Mouse (Mus musculus) monocyte, adult 2 months (primary cell): ENCODE results near the gene Tbx3.
A peak's percentile ranks its signal among the peaks of the same experiment; 100 is the strongest.

Experiments
- DNase-seq, 2 experiments: peaks; one replicate each; pipeline ENCODE4 v3.0.0; 2022; ENCODE audit warnings: low spot score in 2 of 2, low read depth in 1 of 2

Gene Tbx3

DNA sequence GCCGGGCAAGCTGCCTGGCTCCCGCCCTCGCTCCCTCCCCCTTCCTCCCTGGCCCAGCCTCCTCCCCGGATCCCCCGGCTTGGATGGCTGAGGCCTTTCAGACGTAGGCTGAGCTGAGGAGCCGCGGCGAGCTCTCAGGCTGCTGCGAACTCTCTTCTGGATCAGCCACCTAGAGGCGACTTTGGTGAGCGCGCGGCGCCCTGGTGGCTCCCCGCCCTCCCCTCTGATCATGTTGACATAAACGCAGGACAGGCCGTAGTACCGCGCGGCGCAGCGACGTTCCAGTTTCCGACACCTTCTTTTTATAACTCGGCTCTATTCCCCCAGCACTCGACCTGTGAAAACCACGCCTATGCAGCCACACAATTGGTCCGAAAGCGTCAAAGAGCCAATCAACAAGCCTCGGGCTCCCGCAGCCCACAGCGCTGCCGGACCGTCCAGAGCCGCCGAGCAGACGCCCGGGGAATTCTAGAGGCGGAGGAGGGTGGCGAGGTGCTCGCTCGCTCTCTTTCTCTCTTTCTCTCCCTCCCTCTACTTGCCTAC, at the start of gene Tbx3:
Tbx3 (plus strand) TSS at position 104 of the 543 bp plus-strand sequence.
- no peak for DNase-seq

DNA sequence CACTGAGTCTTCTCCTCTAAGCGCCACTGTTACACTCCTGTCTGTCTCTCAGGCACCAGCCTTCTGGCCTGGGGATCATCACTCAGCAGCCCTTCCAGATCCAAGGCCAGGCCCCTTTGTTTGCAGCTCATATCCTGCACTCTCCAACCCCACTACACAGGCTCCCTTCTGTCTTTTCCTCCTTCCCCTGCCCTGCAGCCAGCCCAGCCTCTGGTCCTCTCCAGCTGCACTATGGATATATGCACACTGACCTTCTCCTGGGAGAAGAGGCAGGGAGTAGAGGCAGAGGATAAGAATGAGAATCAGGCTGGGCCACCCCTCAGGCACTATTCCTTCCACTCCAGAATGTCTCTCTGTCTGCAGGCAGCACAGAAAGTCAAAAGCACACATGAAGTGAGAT, 48.4 kb upstream of the Tbx3 start:
- DNase-seq = no peak

DNA sequence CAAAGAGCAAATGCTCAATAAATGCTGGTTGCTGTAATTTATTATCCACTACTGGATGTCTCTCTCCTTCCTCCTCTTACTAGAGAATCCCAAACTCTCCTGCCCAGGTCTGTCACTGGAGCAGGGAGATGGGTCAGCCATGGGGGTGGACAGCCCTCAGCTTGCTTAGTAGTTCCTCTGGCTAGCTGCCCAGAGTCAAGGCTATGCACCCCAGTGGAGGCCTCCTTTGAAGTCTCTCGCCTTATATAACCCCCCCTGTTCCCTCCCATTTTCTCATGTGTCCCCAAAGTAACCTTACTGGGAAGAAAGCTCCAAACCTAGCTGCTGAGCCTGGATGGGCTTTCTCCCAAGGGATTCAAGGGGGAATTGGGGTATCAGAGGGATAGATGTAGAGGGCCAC, 45.9 kb upstream of the Tbx3 start:
- no peak for DNase-seq

DNA sequence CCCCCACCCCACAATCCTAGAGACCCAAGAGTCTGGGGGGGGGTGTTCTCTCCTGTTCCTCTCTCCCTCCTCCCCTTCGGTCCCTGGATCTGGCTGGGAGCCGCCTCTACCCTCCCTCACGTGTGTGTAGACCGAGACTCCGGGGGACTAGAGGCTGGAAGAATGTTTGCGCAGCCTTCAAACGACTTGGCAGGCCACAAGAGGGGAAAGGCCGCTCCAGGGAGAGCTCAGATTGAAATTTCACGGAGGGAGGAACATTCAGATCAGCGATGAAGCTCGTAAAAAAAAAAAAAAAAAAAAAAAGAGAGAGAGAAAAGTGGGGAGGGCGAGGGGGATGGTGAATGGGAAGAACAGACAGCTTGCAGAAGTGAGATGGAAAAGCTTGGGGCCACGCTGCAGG, 44.9 kb upstream of the Tbx3 start:
- DNase-seq = no peak

DNA sequence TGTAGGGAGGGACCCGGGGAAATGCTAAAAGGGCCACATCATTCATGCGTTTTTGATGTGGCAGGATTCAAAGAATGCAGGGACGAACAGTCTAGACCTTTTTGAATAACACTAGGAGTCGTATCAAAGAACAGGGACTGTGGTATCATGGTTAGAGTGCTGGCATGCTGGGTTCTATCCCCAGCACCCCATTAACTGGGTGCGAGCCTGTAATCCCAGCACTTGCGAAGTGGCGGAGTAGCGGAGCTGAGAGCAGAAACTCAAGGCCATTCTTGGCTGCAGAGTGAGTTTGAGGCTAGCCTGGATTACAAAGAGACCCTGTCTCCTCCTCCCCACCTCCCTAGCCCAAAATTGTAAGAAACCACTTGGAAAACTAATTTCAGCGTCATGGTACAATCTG, 44.3 kb upstream of the Tbx3 start:
- no peak for DNase-seq

DNA sequence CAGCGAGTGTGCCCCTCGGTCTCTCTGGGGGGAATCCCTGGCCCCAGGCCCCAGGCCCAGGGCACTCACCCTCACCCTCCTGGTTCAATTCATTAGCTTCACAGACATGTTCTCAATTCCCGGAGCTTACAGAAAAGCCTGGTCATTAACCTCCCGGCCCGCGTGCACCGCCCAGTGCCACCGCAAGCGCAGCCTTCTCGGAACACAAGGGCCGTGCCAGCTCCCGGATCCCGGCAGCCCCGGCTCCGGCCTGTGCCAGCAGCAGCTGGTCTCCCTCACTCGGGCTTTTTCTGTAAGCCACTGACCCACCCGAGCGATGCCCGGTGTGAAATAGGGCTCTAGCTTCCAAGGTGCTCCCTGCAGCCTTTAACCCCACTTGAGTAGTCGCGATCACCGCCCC, 43.8 kb upstream of the Tbx3 start:
- no peak for DNase-seq

DNA sequence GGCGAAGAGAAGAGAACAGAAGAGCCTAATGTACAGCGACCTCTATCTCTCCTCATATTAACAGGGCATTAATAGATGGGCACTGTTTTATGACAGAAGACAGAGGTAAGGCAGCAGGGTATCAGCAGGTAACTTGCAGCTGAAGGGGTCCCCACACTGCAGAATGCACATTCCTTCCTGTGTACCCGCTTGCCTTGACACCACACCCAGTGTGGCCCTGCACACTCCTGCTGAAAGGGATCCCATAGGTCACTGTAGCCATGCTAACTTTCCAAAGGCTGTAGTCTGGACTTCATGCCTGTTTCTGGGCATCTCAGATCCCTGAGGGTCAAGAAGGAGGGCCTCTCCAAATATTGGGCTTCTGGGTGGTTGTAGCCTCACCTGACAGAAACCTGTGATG, 42.4 kb upstream of the Tbx3 start:
- no peak for DNase-seq

DNA sequence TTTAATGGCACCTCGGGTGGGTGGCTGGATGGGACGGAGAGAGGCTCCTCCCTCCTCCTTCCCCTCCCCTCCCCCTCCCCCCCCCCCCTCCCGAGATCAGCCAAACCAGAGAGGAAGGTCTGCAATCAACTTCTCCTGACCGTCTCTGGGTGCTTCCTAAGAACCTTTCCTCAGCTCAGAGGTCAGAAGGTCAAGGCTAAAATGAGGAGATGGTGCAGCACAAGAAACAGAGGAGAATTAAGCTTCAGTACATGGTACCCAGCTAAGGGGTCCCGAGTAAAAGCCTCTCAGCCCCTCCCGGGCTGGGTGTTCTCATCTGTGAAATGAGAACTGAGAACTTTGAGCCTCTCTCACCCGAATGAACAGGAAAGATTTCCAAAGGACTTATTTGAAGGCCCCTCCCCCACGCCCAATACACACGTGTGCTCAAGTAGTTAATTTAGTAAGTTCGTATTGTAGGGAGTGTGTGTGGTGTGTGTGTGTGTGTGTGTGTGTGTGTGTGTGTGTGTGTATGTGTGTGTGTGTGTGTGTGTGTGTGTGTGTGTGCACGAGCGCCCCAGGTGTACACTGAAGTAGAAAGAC, 41.6 kb upstream of the Tbx3 start:
- no peak for DNase-seq

DNA sequence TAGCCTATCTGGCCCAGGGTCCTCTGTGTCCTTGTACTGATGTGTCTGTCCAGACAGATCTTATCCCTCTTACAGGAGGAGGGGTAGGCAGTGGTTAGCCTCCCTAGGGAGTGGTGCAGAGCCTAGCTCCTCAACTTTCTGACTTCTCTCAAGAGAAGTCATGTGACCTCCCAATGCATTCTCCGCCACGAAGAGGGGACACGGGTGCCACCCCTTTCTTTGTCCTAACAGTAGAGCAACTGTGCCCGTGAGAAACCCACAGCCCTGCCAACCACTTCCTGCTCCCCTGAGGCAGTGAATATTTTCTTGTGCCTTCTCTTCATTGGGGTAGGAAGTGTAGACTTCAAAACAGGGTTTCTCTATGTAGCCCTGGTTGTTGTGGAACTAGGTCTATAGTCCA, 36.9 kb upstream of the Tbx3 start:
- DNase-seq = no peak

DNA sequence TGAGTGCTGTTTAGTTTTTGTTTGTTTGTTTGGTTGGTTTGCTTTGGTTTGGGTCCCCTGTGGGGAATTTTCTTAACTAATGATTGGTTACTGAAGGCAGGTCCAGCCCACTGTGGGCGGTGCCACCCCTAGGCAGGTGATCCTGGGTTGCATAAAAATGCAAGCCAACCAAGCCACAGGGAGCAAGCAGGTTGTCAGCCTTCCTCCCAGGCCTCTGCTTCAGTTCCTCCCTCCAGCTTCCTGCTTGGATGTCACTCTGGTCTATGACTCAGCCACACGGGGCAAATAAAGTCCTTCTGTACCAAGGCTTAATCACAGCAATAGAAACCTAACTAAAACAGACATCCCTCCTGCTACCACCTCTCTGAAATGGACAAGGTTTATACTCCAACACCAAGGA, 35.6 kb upstream of the Tbx3 start:
- DNase-seq = peak in 1 of 2 experiments; percentile 3

DNA sequence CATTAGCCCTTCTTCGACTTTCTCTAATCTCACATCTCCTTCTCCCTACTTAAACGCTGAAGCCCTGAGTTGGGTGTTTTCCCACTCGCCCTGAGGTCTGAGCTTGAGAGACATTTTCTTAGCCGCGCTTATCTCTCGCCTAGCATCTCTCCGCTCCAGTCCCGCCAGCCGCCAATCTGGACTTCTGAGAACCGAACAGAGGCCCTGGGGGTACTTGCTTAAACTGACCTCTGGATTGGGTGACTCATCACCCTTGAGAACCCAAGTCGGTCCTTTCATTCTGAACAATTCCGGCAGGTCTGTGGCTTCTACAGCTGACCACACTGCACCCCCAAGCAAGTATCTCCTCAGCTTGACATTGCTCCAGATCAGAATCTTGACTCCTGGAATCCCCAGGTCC, 32.2 kb upstream of the Tbx3 start:
- DNase-seq = no peak

DNA sequence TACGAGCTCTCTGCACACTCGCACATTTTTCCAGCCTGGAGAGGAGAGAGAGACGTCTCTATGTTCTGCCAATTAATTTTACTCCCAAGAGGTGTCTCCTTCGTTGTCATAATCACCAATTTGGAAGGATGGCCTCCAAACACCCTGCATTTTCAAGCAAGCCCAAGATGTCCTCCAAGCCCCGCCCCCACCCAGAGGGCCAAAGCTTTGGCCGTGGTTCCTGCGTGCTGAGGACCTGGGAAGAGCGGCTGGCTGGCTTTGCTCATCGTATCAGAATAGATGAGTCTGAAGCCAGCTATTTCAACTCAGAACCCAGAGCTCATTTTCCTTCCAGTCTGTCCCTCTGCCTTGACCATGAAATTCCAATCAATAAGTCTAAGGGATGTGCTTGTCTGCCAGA, 29.4 kb upstream of the Tbx3 start:
- no peak for DNase-seq

DNA sequence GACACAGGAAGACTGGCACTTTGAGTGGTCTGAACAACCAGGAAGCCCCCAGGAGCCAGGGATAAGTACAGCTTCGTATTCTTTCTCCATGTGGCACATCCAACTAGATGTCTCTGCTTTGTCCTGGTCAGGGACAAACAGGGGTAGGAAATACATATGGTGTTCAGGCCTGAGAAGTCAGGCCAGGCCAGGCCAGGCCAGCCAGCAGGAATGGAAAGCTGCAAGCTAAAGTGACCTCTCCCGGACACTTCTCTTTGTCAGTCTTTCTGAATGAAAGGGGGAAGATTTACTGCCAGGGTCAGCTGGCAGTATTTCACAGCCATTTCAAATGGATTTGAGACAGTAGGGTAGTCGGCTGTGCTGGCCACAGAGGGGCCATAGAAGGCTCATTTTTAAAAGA, 28.8 kb upstream of the Tbx3 start:
- no peak for DNase-seq

DNA sequence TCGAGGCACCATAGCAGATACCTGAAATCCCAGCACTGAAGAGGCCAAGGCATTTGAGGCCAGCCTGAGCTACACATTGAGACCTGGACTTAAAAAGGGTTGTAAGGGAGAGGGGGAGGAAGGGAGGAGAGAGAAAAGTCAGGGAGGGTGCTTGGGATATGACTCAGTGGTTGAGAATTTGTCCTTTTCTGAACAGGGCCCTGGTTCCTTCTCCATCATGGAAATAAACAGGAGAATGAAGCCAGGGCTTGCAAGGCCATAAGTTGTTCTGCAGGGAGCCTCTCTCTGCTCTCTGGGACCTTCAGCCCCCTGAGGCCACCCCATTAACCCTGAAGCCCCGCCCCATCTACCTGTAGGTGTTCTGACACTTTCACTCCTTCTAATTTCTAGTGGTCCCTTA, 23.5 kb upstream of the Tbx3 start:
- DNase-seq = no peak

DNA sequence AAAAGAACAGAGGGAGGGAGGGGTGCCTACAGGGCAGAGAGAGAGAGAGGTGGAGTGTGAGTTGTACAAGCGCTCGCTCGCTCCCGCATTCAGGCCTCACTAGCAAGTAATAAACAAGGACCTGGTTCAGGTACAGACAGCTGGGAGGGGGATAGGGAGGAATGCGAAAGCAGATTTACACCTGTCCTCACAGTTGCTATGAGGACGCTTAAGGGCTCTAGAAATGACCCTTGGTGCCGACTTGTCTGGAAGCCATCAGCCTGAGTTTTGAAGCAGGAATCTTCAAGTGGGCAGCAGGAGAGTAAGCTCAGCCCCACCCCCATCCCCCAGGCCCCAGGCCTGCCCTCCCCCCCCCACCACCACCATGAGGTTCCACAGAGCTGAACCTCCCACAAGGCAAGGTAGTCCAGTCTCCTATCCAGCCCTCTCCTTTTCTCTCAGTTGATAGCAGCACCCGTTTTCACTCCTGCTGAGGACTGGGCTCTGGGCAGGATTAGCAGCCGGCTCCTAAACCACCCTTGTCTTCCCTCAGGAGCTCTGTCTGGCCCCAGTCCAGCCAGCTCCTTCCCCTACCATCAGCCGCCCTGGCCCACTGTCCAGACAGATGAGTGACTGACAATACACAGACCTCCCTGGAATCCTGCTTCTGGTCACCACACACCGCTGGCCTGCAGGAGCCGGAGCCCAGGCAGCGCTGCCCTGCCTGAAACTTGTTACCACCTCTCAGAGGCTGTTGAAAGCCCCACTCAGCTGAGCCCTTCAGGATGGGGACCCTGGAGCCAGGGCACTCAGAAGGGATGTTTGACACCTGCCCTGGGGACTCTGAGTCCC, 19.1 kb upstream of the Tbx3 start:
- no peak for DNase-seq

DNA sequence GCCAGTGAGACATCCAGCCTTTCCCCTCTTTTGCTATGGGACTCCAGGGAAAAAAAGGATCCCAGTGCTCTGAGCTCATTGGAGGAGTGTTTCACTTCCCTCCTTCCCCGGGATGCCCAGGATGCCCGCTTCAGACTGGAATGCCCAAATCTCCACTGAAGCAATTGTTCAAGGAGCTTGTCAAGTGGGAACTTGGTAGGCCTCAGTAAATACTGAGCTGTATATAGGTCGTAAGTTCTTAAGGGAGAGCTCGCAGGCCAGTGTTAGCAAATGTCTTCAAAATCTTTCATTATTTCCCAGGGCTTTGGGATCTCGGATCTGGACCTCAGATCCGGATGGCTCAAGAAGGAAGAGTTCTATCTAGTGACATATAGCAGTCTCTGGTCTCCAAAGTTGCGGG, 14.1 kb upstream of the Tbx3 start:
- DNase-seq = no peak

DNA sequence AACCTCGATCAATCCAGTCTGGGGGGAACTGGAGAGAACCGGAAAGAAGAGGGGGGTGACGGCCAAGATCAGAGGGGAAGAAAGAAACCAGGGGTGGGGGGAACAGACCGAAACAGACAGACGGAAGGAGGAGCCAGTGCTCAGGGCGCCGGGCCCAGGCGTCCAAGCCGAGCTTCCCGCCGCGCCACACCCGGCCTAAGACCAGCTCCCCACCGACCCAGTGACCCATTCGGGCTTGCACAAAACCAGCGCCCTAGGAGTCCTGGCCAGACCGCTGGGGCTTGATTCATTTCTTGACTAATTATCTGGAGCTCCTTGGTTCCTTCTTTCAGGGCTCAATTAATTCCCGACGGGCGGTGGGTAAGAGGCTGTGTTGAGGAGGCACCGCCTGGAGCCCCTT, 13.6 kb upstream of the Tbx3 start:
- no peak for DNase-seq

DNA sequence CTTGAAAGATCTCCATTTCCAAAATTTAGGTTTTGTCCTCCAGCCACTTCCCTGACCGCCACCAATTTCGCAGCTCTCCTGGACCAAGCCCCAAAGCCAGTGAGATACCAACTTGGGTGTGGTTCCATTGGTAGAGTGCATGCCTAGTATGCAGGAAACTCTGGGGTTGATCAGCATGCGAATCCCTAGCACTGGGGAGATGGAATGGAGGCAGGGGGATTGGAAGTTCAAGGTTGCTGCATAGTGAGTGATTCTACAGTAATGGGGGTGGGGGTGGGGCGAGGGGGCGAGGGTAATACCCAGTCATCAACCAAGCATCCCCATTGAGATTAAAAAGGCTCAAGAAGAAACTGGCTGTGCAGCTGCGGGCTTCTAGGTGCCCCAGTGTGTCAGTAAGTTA, 13.1 kb upstream of the Tbx3 start:
- DNase-seq = no peak

DNA sequence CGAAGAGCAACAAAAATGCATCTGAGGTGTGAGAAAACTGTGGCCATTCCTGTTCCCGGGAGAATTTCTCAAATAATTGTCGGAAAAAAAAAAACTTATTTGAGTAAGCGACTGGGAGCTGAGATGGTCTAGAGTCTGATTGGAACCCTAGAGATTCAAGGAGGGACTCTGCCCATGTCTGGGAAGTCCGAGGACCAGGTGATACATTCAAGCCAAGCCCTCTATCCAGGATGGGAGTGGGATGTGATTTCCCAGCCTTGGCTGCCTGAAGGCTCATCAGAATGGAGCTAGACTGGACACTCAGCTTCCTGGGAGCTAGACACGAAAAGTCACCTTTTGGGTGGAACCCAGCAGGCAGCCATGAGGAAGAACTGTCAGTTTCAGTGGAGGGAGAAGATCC, 12.7 kb upstream of the Tbx3 start:
- no peak for DNase-seq

DNA sequence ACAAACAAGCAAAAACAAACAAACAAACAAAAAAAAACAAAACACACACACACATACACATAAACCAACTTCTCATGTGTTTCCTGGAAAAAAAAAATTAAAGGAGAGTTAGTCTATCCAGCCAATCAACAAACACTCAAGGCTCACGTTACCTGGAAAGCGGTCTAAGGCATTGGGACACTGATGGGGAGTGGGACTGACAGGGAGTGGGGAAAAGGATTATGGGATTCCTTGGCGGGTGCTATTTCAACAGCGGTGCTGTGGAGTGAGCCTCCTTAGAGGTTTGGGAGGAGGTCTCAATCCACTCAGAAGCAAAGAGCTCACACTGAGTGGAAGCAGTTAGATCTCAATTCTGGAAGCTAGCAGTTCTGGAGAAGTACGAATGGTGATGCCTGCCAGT, 12.1 kb upstream of the Tbx3 start:
- no peak for DNase-seq

DNA sequence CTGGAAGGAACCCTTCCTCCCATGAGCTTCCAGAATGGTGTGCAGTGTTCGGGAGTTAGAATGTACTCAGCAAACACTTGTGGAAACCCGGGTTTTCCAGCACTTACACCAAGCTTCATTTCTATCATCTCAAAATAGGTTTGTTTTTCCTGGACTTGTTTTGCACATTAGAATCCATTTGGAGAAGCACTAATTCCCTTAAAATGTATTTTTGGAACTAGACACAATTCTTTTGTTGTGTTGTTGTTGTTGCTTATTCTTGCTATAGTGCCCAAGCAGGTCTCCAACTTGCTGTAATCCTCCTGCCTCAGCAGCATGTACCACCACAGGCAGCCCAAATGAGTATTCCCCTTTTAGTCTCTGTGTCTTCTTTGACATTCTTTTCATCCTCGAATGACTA, 11.4 kb upstream of the Tbx3 start:
- DNase-seq = no peak

DNA sequence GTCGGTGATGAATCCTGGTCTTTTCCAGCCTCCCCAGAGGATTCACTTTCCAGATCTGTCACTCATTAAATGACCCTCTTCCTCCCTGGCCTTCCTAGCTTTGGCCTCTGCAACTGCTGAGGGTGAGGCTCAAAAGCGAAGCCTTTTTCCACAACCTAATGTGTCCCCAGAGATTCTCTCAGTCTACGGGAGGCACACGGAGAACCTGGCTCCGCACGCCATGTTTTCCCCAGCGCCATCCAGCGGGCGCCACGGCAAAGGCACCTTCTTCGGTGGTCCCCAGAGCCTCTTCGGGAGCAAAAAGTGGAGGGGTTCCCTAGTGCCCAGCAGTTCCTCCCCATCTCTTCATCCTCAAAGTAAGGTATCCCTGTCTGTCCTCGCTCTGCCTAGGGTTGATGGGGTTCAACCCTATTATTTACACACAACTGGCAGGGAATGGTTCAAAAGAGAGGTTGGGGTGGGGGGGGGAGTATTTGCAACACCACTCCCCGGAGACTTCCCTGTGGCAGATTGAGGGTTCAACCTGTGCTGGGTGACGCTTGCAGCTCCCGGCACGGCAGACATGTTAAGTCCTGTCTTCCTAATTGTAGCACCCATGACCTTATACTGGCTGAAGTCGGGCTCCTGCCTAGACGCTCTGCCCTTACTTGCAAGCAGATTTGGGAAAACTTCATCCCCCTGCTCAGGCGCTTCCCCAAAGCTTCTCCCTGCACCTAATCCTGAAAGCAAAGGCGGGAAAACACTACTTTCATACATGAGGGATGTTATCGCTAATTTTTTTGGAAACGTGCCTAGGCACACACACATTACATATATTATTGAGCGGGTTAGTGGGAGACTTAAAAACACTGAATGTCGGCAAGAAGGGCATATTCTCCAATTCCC, 9.7 kb upstream of the Tbx3 start:
- no peak for DNase-seq
